Mouse (Mus musculus) spleen, adult 12 weeks (tissue): ENCODE data around the gene Tjap1.
A peak's percentile ranks its signal among the peaks of the same experiment; 100 is the strongest.

ENCODE experiments used
- DNase-seq: peaks from one replicate; pipeline ENCODE4 v3.0.0; 2022; ENCODE audit warnings: low spot score

Gene Tjap1

GRCm38 (mm10) chr17:46252571-46253451 is 30.0 kb downstream of the Tjap1 start:
- no peak for DNase-seq

GRCm38 (mm10) chr17:46251174-46251573 is 31.7 kb downstream of the Tjap1 start:
- DNase-seq = no peak

- no peak for DNase-seq
Observed at GRCm38 (mm10) chr17:46248189-46248522, 34.7 kb downstream of the Tjap1 start.

- peak; percentile 90 for DNase-seq
Observed at GRCm38 (mm10) chr17:46247512-46248188, 35.2 kb downstream of the Tjap1 start, which contains the start of the genes Polr1c and Yipf3. Gene Polr1c (minus strand): TSS chr17:46248054. Gene Yipf3 (plus strand): TSS chr17:46248080.

GRCm38 (mm10) chr17:46244579-46244978 is 38.2 kb downstream of the Tjap1 start:
- DNase-seq = no peak

GRCm38 (mm10) chr17:46243624-46244023 is 39.2 kb downstream of the Tjap1 start:
- DNase-seq = no peak

GRCm38 (mm10) chr17:46242993-46243392 is 39.8 kb downstream of the Tjap1 start:
- DNase-seq = no peak

GRCm38 (mm10) chr17:46242274-46242673 is 40.6 kb downstream of the Tjap1 start:
- DNase-seq = no peak

- DNase-seq = no peak
Observed at GRCm38 (mm10) chr17:46241471-46241870, 41.4 kb downstream of the Tjap1 start.

- no peak for DNase-seq
Observed at GRCm38 (mm10) chr17:46239516-46240114, 43.2 kb downstream of the Tjap1 start.

GRCm38 (mm10) chr17:46237480-46237879 is 45.3 kb downstream of the Tjap1 start:
- DNase-seq = no peak

GRCm38 (mm10) chr17:46237079-46237478 is 45.7 kb downstream of the Tjap1 start:
- no peak for DNase-seq

GRCm38 (mm10) chr17:46236067-46236466 is 46.8 kb downstream of the Tjap1 start:
- no peak for DNase-seq

- DNase-seq = no peak
Observed at GRCm38 (mm10) chr17:46227576-46227975, 55.2 kb downstream of the Tjap1 start.

- DNase-seq = no peak
Observed at GRCm38 (mm10) chr17:46221601-46222000, 61.2 kb downstream of the Tjap1 start.

- no peak for DNase-seq
Observed at GRCm38 (mm10) chr17:46210550-46210949, 72.3 kb downstream of the Tjap1 start.
